Mouse (Mus musculus) lung, embryonic 16.5 days (tissue): ENCODE measurements around the gene Lypla2. TPM values are rescaled to one million over a fixed set of nuclear protein-coding genes. Genes with fewer than 3 reads are reported as not detected.
"Not testable (repeated sequence)": the region's sequence is repeated elsewhere in the genome, so short reads cannot be mapped to it uniquely, and the experiment has no call there.

Experiments used
- ATAC-seq: fragments of 200-750 bp; cut with Nextera tagmentation; 2 replicates; pipeline ENCODE4 v1.8.0; 2017; ENCODE audit warnings: low read depth, mild to moderate bottlenecking, moderate library complexity
- H3K27ac ChIP-seq: fragments of 300-500 bp; sonication (generic); 2 replicates; pipeline ENCODE4 v1.5.1; 2014; ENCODE audit warnings: mild to moderate bottlenecking, control low read depth, low read length
- H3K27me3 ChIP-seq: fragments of 300-500 bp; sonication (generic); 2 replicates; pipeline ENCODE4 v1.6.1; 2014; ENCODE audit warnings: low read depth, low read length, mixed read lengths; ENCODE audit not compliant: control insufficient read depth, insufficient read depth
- H3K36me3 ChIP-seq: fragments of 300-500 bp; sonication (generic); 2 replicates; pipeline ENCODE4 v1.6.1; 2014; ENCODE audit warnings: low read length; ENCODE audit not compliant: control insufficient read depth, insufficient read depth
- H3K4me1 ChIP-seq: fragments of 300-500 bp; sonication (generic); replicated peaks from 2 replicates; pipeline ENCODE4 v1.6.1; 2014; ENCODE audit warnings: low read length, mixed read lengths; ENCODE audit not compliant: control insufficient read depth, insufficient read depth
- H3K4me2 ChIP-seq: fragments of 300-500 bp; sonication (generic); 2 replicates; pipeline ENCODE4 v1.6.1; 2014; ENCODE audit warnings: low read depth, low read length, control low read depth
- H3K4me3 ChIP-seq: fragments of 300-500 bp; sonication (generic); 2 replicates; pipeline ENCODE4 v1.5.1; 2014; ENCODE audit warnings: mild to moderate bottlenecking, low read length, control low read depth
- H3K9ac ChIP-seq: fragments of 300-500 bp; sonication (generic); 2 replicates; pipeline ENCODE4 v1.6.1; 2014; ENCODE audit warnings: low read length, control low read depth
- H3K9me3 ChIP-seq: fragments of 300-500 bp; sonication (generic); 2 replicates; pipeline ENCODE4 v1.6.1; 2016; ENCODE audit warnings: low read length; ENCODE audit not compliant: control insufficient read depth
- WGBS: fragments of 180-500 bp; shearing (Covaris S2); extraction: QIAGEN DNeasy Blood & Tissue Kit; methylation state at CpG from one replicate; pipeline ENCODE4 v1.1.7; 2014; 5-methylcytosine and 5-hydroxymethylcytosine counted together
- polyA plus RNA-seq: library from polyadenylated mRNA; unstranded; fragments of >200 nt; fragmentation: Nextera tagmentation; extraction: Ambion mirVana; gene quantifications from 2 replicates; pipeline ENCODE4 v1.2.1, GENCODE M21; 2015

Lypla2 gene
- polyA plus RNA-seq, 1 experiment from 2014 or later, result 110 TPM

GRCm38 (mm10) chr4:135946278-135946658, 26.2 kb downstream of the Lypla2 start, which contains the start of gene Hmgcl:
Gene Hmgcl (plus strand): TSS chr4:135946448.
- peak within 1 kb of the TSS; percentile 92 for H3K4me3 ChIP-seq
- peak within 1 kb of the TSS; percentile 80 for H3K4me2 ChIP-seq
- H3K27me3 ChIP-seq, result no peaks in the 10 kb centered on the region
- H3K27ac ChIP-seq, result peak within 1 kb of the TSS; percentile 70
- H3K9me3 ChIP-seq, result peaks cover 2% of the 10 kb centered on the region
- H3K9ac ChIP-seq, result peak within 1 kb of the TSS; percentile 87
- peaks cover 5% of the 10 kb centered on the region for H3K36me3 ChIP-seq
- peaks cover 12% of the 10 kb centered on the region; the same call in 1 of the 2 replicates for H3K4me1 ChIP-seq
- WGBS, result under 1% methylated on average over 19 of the region's 23 CpGs
- ATAC-seq, result peak; percentile 96

GRCm38 (mm10) chr4:135945706-135946105, 26.7 kb downstream of the Lypla2 start:
- peaks cover 12% of the 10 kb centered on the region; the same call in 1 of the 2 replicates for H3K4me1 ChIP-seq
- H3K9ac ChIP-seq, result peak overlapping the region; percentile 87
- 71% methylated on average over 10 of the region's 10 CpGs for WGBS
- H3K4me2 ChIP-seq, result peak overlapping the region; percentile 80
- H3K27me3 ChIP-seq, result no peaks in the 10 kb centered on the region
- no peaks in the 10 kb centered on the region; the same call in 1 of the 2 replicates for H3K9me3 ChIP-seq
- H3K4me3 ChIP-seq, result peak overlapping the region; percentile 92
- H3K27ac ChIP-seq, result peak overlapping the region; percentile 70; the same call in 1 of the 2 replicates
- peaks cover 4% of the 10 kb centered on the region for H3K36me3 ChIP-seq
- peak; percentile 21 for ATAC-seq

GRCm38 (mm10) chr4:135943389-135943788, 29.0 kb downstream of the Lypla2 start:
- no peaks in the 10 kb centered on the region; the same call in 1 of the 2 replicates for H3K9me3 ChIP-seq
- peaks cover 10% of the 10 kb centered on the region for H3K36me3 ChIP-seq
- H3K4me3 ChIP-seq, result no peak overlapping the region
- no peak overlapping the region for H3K9ac ChIP-seq
- ATAC-seq, result no peak
- H3K4me1 ChIP-seq, result peaks cover 9% of the 10 kb centered on the region; the same call in 1 of the 2 replicates
- WGBS, result 42% methylated on average over 4 of the region's 4 CpGs
- H3K27me3 ChIP-seq, result no peaks in the 10 kb centered on the region
- H3K4me2 ChIP-seq, result no peak overlapping the region
- no peak overlapping the region for H3K27ac ChIP-seq

GRCm38 (mm10) chr4:135942193-135942592, 30.2 kb downstream of the Lypla2 start:
- Histone ChIP-seq H3K4me3 (no peak overlapping the region), H3K27me3 (no peaks in the 10 kb centered on the region), H3K36me3 (peaks cover 10% of the 10 kb centered on the region), H3K4me1 (peaks cover 6% of the 10 kb centered on the region; the same call in 1 of the 2 replicates), H3K9me3 (no peaks in the 10 kb centered on the region; the same call in 1 of the 2 replicates), H3K27ac (no peak overlapping the region), H3K4me2 (no peak overlapping the region), H3K9ac (no peak overlapping the region)
- no peak for ATAC-seq
- 69% methylated on average over 6 of the region's 6 CpGs for WGBS

- not testable (repeated sequence) for H3K4me2 ChIP-seq, H3K27me3 ChIP-seq, ATAC-seq, H3K27ac ChIP-seq, H3K4me1 ChIP-seq, H3K4me3 ChIP-seq, H3K9me3 ChIP-seq, H3K9ac ChIP-seq, H3K36me3 ChIP-seq
- WGBS, result 82% methylated on average over 8 of the region's 8 CpGs
Measured at GRCm38 (mm10) chr4:135941026-135941425, 31.4 kb downstream of the Lypla2 start.

- H3K27ac ChIP-seq, result no peak overlapping the region
- no peak overlapping the region for H3K9ac ChIP-seq
- no peaks in the 10 kb centered on the region for H3K27me3 ChIP-seq
- no peak overlapping the region for H3K4me2 ChIP-seq
- no peak overlapping the region for H3K4me3 ChIP-seq
- peaks cover 16% of the 10 kb centered on the region for H3K36me3 ChIP-seq
- WGBS, result 76% methylated on average over 7 of the region's 7 CpGs
- H3K9me3 ChIP-seq, result no peaks in the 10 kb centered on the region; the same call in 1 of the 2 replicates
- ATAC-seq, result no peak
- no peaks in the 10 kb centered on the region for H3K4me1 ChIP-seq
Measured at GRCm38 (mm10) chr4:135938858-135939257, 33.6 kb downstream of the Lypla2 start.

- no peaks in the 10 kb centered on the region for H3K27me3 ChIP-seq
- H3K9ac ChIP-seq, result no peak overlapping the region
- no peaks in the 10 kb centered on the region for H3K4me1 ChIP-seq
- no peaks in the 10 kb centered on the region for H3K9me3 ChIP-seq
- ATAC-seq, result no peak
- no peak overlapping the region for H3K4me3 ChIP-seq
- H3K4me2 ChIP-seq, result no peak overlapping the region
- no peak overlapping the region for H3K27ac ChIP-seq
- H3K36me3 ChIP-seq, result peaks cover 11% of the 10 kb centered on the region; the same call in 1 of the 2 replicates
- WGBS, result 47% methylated on average over 5 of the region's 5 CpGs
Measured at GRCm38 (mm10) chr4:135935502-135935901, 36.9 kb downstream of the Lypla2 start.

GRCm38 (mm10) chr4:135934708-135935500, 37.5 kb downstream of the Lypla2 start:
- 54% methylated on average over 12 of the region's 12 CpGs for WGBS
- no peak overlapping the region for H3K4me3 ChIP-seq
- no peak overlapping the region for H3K4me2 ChIP-seq
- no peaks in the 10 kb centered on the region for H3K4me1 ChIP-seq
- ATAC-seq, result no peak
- H3K27ac ChIP-seq, result no peak overlapping the region
- H3K27me3 ChIP-seq, result no peaks in the 10 kb centered on the region
- H3K9me3 ChIP-seq, result no peaks in the 10 kb centered on the region
- H3K9ac ChIP-seq, result no peak overlapping the region
- H3K36me3 ChIP-seq, result peaks cover 9% of the 10 kb centered on the region; the same call in 1 of the 2 replicates

- Histone ChIP-seq H3K9me3 (no peaks in the 10 kb centered on the region), H3K4me3 (no peak overlapping the region), H3K4me2 (no peak overlapping the region), H3K9ac (no peak overlapping the region), H3K4me1 (no peaks in the 10 kb centered on the region), H3K27me3 (no peaks in the 10 kb centered on the region), H3K36me3 (0 out of 2 replicates have a peak, but pooled peaks cover 7% of the 10 kb centered on the region), H3K27ac (no peak overlapping the region)
- ATAC-seq, result no peak
- WGBS, result 54% methylated on average over 5 of the region's 5 CpGs
Measured at GRCm38 (mm10) chr4:135931832-135932231, 40.6 kb downstream of the Lypla2 start.
